Mouse (Mus musculus): ENCODE results near the gene H2afx.
A peak's percentile ranks its signal among the peaks of the same experiment; 100 is the strongest.
"Not testable (repeated sequence)": the region's sequence is repeated elsewhere in the genome, so short reads cannot be mapped to it uniquely, and the experiment has no call there.

H2afx gene

GRCm38 (mm10) chr9:44319105-44319886, 15.2 kb upstream of the H2afx start:
- no peak for DNase-seq

- DNase-seq: peak; percentile 96
Measured at GRCm38 (mm10) chr9:44319887-44320798, 14.4 kb upstream of the H2afx start, which contains the start of gene C2cd2l. TSS of gene C2cd2l (minus strand) at chr9:44320285.

- no peak for DNase-seq
Measured at GRCm38 (mm10) chr9:44320799-44321133, 13.7 kb upstream of the H2afx start.

DNA sequence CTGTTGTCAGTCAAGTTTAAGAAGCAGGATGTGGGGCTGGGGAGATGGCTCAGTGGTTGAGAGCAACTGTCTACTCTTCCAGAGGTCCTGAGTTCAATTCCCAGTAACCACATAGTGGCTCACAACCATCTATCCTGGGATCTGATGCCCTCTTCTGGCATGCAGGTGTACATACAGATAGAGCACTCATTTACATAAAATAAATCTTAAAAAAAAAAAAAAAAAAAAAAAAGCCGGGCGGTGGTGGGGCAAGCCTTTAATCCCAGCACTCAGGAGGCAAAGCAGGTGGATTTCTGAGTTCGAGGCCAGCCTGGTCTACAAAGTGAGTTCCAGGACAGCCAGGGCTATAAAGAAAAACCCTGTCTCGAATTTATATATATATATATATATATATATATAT, 10.8 kb upstream of the H2afx start:
- not testable (repeated sequence) for DNase-seq

- DNase-seq: no peak
Measured at GRCm38 (mm10) chr9:44324147-44324546, 10.3 kb upstream of the H2afx start.

DNA sequence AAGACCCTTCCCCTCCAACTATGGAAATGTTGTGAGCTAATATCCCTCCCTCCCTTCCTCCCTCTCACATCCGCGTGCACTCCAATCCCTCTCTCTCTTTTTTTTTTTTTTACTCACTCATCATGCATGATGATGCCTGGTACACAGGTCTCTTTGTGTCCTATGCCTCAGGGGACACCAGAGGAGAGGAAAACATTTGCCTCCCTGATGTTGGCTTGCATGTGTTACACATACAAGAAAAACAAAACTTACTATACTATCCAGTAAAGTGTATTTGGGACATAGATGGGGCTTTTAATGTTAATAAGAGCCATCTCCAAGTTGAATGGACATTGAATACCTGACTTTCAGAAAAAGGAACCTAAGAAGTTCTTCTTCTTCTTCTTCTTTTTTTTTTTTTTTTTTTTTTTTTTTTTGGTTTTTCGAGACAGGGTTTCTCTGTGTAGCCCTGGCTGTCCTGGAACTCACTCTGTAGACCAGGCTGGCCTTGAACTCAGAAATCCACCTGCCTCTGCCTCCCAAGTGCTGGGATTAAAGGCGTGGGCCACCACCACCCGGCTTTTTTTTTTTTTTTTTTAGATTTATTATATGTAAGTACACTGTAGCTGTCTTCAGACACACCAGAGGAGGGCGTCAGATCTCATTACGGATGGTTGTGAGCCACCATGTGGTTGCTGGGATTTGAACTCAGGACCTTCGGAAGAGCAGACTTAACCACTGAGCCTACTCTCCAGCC, 9.3 kb upstream of the H2afx start:
- not testable (repeated sequence) for DNase-seq

DNA sequence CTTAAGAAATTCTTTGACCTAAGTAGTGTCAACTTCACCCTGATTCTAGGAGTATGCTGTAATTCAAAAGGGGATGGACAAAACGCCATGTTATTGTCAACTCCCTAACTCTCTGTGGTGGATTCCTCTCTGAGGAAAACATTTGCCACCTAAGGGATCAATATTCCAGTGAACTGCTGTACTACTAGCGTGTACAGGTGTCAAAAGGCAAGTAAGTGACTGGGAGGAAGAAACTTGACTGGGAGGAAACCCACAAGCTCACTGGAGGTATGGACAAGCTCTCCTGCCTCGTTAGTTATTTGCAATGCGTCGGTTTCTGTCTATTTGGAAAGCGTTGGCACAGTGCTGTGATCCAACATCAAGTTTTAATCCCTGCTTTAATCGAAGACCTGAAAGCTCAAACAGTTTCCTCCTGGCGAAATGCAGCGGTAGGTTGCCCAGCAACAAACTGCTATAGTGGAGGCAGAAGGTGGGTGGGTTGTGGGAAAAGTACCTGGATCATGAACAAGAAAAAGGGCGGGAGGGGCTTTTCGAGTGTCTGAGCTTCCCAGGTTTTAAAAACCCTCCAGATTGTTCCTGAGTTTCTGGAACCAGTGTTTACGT, 8.6 kb upstream of the H2afx start, which contains the start of gene Dpagt1:
Gene Dpagt1 (plus strand): TSS at position 252 of the 603 bp plus-strand sequence.
- no peak for DNase-seq

DNA sequence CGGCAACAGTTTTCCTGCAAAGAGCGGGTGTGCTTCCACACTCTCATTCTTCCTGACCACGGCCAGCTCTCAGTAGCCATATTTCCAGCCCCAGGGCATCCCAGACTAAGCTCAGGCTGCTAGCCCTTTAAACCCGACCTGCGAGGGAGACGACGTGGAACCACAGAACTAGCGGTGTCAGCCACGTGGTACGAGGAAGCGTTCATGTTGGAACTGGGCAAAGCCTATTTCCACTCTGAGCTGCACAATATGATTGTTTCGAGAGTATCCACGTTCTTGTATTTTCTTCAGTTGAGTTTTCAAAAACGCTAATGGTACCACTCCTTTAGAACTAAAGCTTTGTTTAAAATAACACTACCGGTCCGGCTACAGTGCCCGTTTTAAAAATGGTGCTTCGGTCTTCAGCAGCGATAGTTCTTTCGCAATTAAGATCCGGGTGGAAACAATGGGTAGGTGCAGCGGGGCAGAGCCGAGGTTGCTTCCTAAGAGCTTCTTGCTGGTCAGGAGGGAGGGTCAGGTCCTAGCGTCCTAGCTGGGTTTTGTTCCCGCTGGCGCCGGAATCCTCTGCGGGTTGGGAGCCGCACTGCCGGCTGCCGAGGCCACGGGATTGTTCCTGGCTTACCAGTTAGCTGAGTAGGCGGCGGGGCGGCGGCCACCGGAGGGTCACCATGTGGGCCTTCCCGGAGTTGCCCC, 8.0 kb upstream of the H2afx start:
- DNase-seq: peak; percentile 94

DNA sequence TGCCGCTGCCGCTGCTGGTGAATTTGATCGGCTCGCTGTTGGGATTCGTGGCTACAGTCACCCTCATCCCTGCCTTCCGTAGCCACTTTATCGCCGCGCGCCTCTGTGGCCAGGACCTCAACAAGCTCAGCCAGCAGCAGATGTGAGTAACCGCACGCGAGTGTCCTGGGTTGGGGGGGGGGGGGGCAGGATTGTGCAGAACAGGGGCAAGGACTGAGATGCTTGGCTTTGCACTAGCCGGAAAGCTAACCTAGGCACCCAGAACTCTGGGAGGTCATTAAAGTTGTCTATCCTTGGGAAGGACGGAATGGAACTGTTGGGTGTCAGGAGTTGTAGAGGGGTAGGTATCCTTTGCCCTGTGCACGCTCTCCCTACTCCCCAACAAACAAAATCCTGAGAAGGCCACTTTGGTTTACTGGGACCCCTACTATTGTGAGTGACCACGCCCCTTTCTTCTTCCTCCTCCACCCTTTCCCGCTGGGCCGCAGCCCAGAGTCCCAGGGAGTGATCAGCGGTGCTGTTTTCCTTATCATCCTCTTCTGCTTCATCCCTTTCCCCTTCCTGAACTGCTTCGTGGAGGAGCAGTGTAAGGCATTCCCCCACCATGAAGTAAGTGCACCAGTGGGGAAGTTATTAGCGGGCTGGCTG, 7.3 kb upstream of the H2afx start:
- DNase-seq: peak; percentile 71

- no peak for DNase-seq
Measured at GRCm38 (mm10) chr9:44327926-44328325, 6.6 kb upstream of the H2afx start.

GRCm38 (mm10) chr9:44330736-44331135, 3.8 kb upstream of the H2afx start:
- DNase-seq: no peak

DNA sequence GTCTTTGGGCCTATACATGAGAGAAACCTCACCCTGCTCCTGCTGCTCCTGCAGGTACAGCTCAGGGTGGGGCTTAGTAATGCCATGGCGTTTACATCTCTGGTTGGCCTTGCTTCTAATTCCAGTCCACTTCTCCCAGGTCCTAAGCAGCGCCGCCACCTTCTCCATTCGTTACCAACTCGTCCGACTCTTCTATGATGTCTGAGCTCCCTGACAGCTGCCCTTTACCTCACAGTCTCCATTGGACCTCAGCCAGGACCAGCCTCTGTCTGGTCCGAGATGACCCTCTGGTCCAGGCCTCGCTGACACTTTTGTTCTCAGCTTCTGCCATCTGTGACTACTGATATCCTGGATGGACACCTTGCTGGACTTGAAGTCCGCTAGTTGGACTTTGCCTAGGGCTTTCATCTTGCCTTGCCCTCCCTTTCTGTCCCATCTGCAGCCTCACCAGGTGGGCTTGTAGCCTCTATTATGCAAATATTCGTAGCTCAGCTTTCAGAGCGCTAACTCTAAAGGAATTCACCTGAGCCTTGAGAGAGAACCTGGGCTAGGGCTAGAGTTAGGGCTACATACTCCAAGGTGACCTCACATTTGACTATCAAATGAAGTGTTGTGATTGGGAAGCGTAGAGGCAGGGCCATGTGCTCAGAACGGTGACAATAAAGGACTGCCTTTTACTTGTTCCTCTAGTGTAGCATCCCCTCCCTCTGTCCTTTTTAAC, 1.4 kb upstream of the H2afx start:
- DNase-seq: no peak

DNA sequence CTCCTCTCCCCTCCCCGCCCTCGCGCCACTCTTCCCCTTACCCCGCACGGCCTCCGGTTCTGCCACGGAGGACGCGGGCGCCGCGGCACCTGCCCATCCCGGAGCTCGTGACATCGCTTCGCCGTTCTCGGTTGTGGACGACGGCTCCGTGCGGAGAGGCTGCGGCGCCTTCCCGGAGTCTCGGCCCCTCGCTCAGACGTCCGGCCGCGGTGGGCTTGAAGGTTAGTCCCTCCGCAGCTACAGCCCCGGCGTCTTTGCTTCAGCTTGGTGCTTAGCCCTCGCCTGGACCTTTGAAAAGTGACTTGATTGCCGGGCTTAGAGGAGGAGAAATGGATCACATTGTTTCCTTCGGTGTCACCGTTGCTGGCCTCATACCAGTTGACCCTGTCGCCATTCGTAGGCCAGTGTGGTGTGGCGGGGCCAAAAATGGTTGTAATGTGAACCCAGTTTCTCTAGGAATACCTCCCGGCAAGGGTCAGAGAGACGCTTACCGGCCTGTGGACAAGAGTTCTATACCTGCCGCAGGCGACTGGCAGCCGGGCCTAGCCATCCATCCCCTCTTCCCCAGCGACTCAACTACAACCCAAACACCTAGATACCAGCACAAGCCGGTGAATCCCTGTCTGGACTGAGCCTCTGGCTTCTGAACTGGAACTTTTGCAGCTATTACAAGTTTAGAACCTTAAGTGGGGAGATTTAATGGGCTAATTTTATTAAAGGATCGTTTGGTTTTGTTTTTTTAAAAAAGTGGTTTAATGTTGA, 1.0 kb downstream of the H2afx start:
- DNase-seq: peak; percentile 27

DNA sequence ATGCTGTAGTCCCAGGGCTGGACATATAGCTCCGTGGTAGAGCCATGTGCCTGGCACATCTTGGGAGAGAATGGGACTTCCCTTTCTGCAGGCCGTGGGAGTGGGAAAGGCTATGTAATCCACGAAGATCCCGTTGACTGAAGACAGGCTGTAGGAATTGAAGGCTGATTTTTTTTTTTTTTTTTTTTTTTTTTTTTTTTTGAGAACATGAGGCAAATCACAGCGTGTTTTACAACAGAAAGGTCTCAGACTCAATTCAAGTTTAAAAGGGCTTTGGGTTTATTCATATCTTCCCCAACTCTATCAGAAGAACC, 1.6 kb downstream of the H2afx start:
- DNase-seq: no peak

DNA sequence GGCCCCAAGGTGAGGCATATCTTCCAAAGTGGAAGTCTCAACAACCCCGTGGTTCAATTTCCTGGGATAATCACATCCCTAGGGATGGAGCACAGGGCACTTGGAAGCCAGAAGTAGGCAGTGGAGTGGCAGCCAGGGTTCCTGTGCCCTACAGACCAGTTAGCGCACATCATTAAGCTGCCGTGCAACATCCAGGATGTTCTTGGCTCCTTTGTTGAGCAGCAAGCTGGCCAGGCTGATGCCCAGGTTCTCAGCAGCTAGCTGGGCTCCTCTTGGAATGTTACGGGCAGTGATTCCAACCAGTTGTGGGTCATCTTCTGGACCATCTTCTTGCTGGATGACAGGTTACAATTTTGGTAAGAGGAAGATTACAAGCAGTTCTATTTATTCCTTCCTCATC, 2.0 kb downstream of the H2afx start:
- DNase-seq: not testable (repeated sequence)

DNA sequence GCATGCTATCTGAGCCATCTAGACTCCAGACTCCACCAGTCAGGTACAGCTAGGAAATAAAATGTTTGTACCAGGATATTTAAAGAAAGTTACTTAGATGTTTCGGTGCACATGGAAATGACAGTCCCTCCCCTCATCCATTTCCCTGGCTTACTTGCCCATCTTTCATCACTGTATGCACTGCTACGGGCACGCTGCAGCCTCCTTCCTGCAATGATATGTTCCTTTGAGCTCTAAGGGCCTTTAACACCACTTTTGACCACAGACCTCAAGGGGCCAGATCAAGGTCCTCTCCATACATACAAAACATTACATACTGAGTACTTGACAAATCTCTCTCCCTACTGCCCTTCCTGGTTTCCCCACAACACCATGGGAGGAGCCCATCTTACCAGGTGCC, 2.5 kb downstream of the H2afx start:
- no peak for DNase-seq

- no peak for DNase-seq
Measured at GRCm38 (mm10) chr9:44337436-44338169, 3.1 kb downstream of the H2afx start.

GRCm38 (mm10) chr9:44338574-44338973, 4.1 kb downstream of the H2afx start:
- no peak for DNase-seq

- DNase-seq: no peak
Measured at GRCm38 (mm10) chr9:44341487-44341886, 7.0 kb downstream of the H2afx start.

- DNase-seq: no peak
Measured at GRCm38 (mm10) chr9:44342173-44342572, 7.7 kb downstream of the H2afx start.

All from lung, postnatal 36 days (tissue).